Mouse (Mus musculus): ENCODE results near the gene Trim44. TPM values are rescaled to one million over a fixed set of nuclear protein-coding genes. Genes with fewer than 3 reads are reported as not detected.
A peak's percentile ranks its signal among the peaks of the same experiment; 100 is the strongest.

The Trim44 gene
- polyA plus RNA-seq, 1 experiment from 2014 or later = 24.5 TPM

DNA sequence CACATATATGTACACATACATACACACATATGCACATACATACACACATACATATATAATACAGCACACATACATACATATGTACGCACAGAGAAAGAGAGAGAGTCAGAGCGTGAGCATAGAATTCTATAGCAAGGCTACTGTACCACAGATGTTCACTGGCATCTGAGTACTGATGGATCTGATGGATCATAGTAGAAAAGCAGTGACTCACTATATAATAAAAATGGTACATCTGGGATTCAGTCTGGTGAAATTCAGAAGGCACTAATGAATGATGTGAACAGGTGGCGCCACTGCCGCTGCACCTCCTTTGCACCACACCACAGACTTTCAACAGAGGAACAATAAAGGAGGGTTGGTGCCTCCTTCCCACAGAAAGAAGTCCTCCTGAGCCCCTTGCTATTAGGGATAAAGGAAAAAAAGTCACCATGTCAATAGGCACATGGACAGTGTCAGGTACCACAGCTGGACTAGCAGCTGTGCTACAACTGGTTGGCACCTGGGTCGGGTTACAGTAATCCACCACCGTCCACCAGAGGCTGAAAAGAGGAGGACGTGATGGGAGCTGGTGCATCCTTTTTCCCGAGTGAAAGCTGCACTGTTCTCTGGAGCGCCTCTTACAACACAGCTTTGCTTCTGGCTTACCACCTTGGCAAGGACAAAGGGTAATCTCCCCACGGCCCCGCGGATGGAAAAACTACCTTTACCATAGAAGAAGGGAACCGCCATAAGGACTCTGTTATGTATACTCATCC is 139.9 kb downstream of the Trim44 start:
- H3K4me3 ChIP-seq (replicated peaks; ENCODE audit: low read depth, low read length) = no peak overlapping the region
- TF ChIP-seq CTCF (IDR thresholded peaks at IDR 0.05; ENCODE audit: low read depth) = no peak
- H3K27ac ChIP-seq = no peak overlapping the region
- no peaks in the 10 kb centered on the region for H3K36me3 ChIP-seq (ENCODE audit: insufficient read depth, low read length)
- no peak overlapping the region for H3K9ac ChIP-seq (ENCODE audit: low read depth, low read length)
- H3K27me3 ChIP-seq (ENCODE audit: insufficient read depth, low read length) = no peaks in the 10 kb centered on the region
- WGBS = 61% methylated on average over 13 of the region's 13 CpGs
- ATAC-seq (replicated peaks; ENCODE audit: low FRiP score, low read depth) (no peak), DNase-seq (ENCODE audit: low spot score) (no peak)
- H3K4me2 ChIP-seq (ENCODE audit: low read length) = no peak overlapping the region
- H3K4me1 ChIP-seq (replicated peaks; ENCODE audit: insufficient read depth, low read length) = no peaks in the 10 kb centered on the region
- no peaks in the 10 kb centered on the region for H3K9me3 ChIP-seq (replicated peaks; ENCODE audit: low read length)

DNA sequence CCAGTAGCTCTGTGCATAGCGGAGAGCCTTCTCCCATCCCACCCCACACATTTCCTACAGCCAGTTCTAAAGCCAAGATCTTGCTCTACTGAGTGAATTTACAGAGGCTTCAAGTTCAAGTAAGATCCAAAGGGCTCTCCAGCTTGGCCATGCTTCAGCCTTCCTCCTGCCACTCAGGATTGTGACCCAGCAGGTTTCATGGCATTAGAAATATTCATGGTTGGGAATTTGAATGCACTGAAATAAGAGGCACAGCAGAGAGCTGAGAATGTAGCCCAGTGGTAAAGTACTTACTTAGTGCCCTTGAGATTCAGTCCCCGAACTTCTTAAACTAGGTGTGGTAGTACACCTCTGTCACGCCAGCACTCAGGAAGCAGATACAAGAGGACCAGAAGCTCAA is 140.7 kb downstream of the Trim44 start:
- no peak for ATAC-seq (replicated peaks; ENCODE audit: low FRiP score, low read depth)
- no peaks in the 10 kb centered on the region for H3K9me3 ChIP-seq (replicated peaks; ENCODE audit: low read length)
- no peaks in the 10 kb centered on the region for H3K4me1 ChIP-seq (replicated peaks; ENCODE audit: insufficient read depth, low read length)
- H3K27me3 ChIP-seq (ENCODE audit: insufficient read depth, low read length) = no peaks in the 10 kb centered on the region
- no peak for DNase-seq (ENCODE audit: low spot score)
- H3K27ac ChIP-seq = no peak overlapping the region
- TF ChIP-seq CTCF (IDR thresholded peaks at IDR 0.05; ENCODE audit: low read depth) = no peak
- 92% methylated on average over 3 of the region's 3 CpGs for WGBS
- no peaks in the 10 kb centered on the region for H3K36me3 ChIP-seq (ENCODE audit: insufficient read depth, low read length)
- no peak overlapping the region for H3K9ac ChIP-seq (ENCODE audit: low read depth, low read length)
- H3K4me3 ChIP-seq (replicated peaks; ENCODE audit: low read depth, low read length) = no peak overlapping the region
- no peak overlapping the region for H3K4me2 ChIP-seq (ENCODE audit: low read length)

DNA sequence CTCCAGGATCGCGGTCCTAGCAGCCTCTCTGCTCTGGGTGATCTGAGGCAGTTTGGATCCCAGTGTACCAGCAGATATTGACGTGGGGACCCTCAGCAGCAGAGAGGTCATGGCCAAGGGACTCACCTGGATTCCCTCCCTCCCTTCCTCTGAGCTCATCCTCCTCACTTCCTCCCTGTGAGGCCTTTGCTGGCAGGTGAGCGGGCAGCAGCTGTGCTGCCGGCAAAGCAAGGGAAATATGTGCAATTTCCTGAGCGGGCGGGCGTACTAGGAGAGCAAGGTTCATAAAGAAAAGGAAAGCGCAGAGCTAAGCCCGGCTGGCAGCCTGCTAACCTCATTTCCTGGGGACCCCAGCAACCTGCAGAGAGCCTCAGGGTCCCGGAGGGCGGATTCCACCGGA is 148.5 kb downstream of the Trim44 start:
- peak overlapping the region; percentile 40 for H3K4me2 ChIP-seq (ENCODE audit: low read length)
- DNase-seq (ENCODE audit: low spot score) = peak; percentile 28
- ATAC-seq (replicated peaks; ENCODE audit: low FRiP score, low read depth) = 0 out of 2 replicates have a peak, but pooled peaks have one; percentile 43

DNA sequence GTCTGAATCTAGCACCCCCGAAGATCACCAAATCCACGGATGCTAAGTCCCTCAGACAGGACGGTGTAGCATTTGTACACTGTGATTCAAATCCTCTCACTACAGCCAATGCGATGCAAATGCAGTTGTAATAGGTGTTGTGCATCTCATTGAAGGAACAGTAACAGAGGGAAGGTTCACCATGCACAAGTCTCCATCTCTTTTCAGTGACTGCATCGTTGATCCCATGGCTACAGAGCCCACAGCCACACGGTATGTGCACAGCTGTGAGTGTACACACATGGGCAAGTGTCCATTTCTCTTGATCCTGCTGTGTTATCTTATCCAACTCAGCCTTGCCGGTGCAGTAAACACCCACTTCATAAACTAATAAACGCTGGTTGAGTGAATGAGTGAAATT is 148.9 kb downstream of the Trim44 start:
- Histone ChIP-seq H3K9me3 (replicated peaks; ENCODE audit: low read length) (no peaks in the 10 kb centered on the region), H3K4me1 (replicated peaks; ENCODE audit: insufficient read depth, low read length) (peaks cover 13% of the 10 kb centered on the region), H3K27me3 (ENCODE audit: insufficient read depth, low read length) (no peaks in the 10 kb centered on the region), H3K36me3 (ENCODE audit: insufficient read depth, low read length) (no peaks in the 10 kb centered on the region), H3K27ac (no peak overlapping the region), H3K9ac (ENCODE audit: low read depth, low read length) (no peak overlapping the region), H3K4me3 (replicated peaks; ENCODE audit: low read depth, low read length) (no peak overlapping the region), H3K4me2 (ENCODE audit: low read length) (peak overlapping the region; percentile 40; the same call in 1 of the 2 replicates)
- ATAC-seq (replicated peaks; ENCODE audit: low FRiP score, low read depth) = no peak
- TF ChIP-seq CTCF (IDR thresholded peaks at IDR 0.05; ENCODE audit: low read depth) = no peak
- no peak for DNase-seq (ENCODE audit: low spot score)
- 20% methylated on average over 8 of the region's 8 CpGs for WGBS

More for the DNA sequence above, 148.5 kb downstream of the Trim44 start:
- H3K9me3 ChIP-seq (replicated peaks; ENCODE audit: low read length) = no peaks in the 10 kb centered on the region
- peaks cover 13% of the 10 kb centered on the region for H3K4me1 ChIP-seq (replicated peaks; ENCODE audit: insufficient read depth, low read length)
- WGBS = 11% methylated on average over 13 of the region's 13 CpGs
- H3K36me3 ChIP-seq (ENCODE audit: insufficient read depth, low read length) = no peaks in the 10 kb centered on the region
- no peaks in the 10 kb centered on the region for H3K27me3 ChIP-seq (ENCODE audit: insufficient read depth, low read length)
- H3K9ac ChIP-seq (ENCODE audit: low read depth, low read length) = no peak overlapping the region
- TF ChIP-seq CTCF (IDR thresholded peaks at IDR 0.05; ENCODE audit: low read depth) = no peak
- no peak overlapping the region for H3K4me3 ChIP-seq (replicated peaks; ENCODE audit: low read depth, low read length)
- H3K27ac ChIP-seq = no peak overlapping the region

DNA sequence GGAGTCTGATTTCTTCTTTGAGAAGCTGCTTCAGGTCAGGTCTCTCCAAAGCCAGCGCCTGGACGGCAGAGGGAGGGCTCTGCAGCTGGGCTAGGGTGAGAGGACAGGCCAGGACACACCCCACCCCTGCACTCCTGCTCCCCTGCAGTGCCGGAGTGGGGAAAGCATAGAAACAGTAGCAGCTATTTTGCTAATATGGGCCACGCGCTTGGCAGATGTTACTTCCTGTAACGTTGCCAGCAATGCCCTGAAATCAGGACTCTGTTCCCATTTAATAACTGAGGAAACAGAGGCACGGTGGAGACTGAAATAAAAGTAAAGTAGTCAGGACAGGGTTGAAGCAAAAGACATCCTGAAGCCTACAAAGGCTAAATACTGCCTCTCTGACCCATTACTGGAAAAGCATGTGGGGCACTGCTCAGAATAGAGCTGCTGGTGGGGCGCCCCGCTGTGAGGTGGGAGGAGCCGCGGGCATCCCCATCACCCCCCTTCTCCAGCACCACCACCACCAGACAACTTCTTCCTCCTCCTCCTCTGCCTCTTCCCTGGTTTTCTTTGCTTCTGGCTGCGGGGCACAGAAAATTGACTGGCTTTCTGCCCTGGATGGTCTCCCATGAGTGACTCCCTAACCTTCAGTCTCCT is 149.5 kb downstream of the Trim44 start:
- WGBS = 4% methylated on average over 12 of the region's 12 CpGs
- Histone ChIP-seq H3K9me3 (replicated peaks; ENCODE audit: low read length) (no peaks in the 10 kb centered on the region), H3K4me2 (ENCODE audit: low read length) (peak overlapping the region; percentile 30; the same call in 1 of the 2 replicates), H3K4me3 (replicated peaks; ENCODE audit: low read depth, low read length) (no peak overlapping the region), H3K27me3 (ENCODE audit: insufficient read depth, low read length) (no peaks in the 10 kb centered on the region), H3K4me1 (replicated peaks; ENCODE audit: insufficient read depth, low read length) (peaks cover 13% of the 10 kb centered on the region), H3K36me3 (ENCODE audit: insufficient read depth, low read length) (no peaks in the 10 kb centered on the region), H3K9ac (ENCODE audit: low read depth, low read length) (no peak overlapping the region), H3K27ac (no peak overlapping the region)
- no peak for TF ChIP-seq CTCF (IDR thresholded peaks at IDR 0.05; ENCODE audit: low read depth)
- DNase-seq (ENCODE audit: low spot score) (no peak), ATAC-seq (replicated peaks; ENCODE audit: low FRiP score, low read depth) (no peak)

DNA sequence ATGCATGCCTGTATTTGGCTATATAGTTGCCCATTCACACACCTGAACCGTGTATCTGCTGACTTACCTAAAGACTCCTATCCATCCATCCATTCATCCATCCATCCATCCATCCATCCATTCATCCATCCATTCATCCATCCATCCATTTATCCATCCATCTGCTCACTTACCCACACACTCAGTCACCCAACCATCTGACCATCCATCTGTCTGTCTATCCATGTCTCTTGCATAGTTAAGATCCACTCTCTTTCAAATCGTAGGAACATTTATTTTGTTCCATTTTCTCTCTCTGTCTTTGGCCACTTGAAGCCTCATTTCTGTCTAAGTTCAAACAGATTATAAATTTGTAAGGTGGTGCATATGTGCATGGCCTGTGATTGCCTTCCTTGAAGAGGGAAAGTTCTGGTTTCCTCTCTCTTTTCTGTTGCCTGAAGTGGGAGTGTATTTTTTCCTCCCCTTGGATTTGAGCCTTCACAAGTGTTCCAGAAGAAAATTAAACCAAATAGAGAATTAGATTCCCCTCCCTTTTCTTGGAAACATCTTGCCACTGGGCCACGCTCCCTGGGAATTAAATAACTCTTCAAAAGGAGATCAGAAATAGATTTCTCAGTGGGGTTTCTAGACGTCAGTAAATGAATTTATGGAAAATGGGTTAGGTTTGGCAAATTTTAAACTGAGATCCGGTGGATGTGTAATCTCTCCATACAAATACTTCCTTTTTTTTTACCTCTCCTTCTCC is 150.9 kb downstream of the Trim44 start:
- no peak overlapping the region for H3K4me3 ChIP-seq (replicated peaks; ENCODE audit: low read depth, low read length)
- DNase-seq (ENCODE audit: low spot score) (no peak), ATAC-seq (replicated peaks; ENCODE audit: low FRiP score, low read depth) (no peak)
- no peaks in the 10 kb centered on the region for H3K36me3 ChIP-seq (ENCODE audit: insufficient read depth, low read length)
- H3K9ac ChIP-seq (ENCODE audit: low read depth, low read length) = no peak overlapping the region
- WGBS = 79% methylated on average over 5 of the region's 5 CpGs
- no peak for TF ChIP-seq CTCF (IDR thresholded peaks at IDR 0.05; ENCODE audit: low read depth)
- H3K27me3 ChIP-seq (ENCODE audit: insufficient read depth, low read length) = no peaks in the 10 kb centered on the region
- no peak overlapping the region for H3K4me2 ChIP-seq (ENCODE audit: low read length)
- H3K9me3 ChIP-seq (replicated peaks; ENCODE audit: low read length) = no peaks in the 10 kb centered on the region
- H3K27ac ChIP-seq = no peak overlapping the region
- H3K4me1 ChIP-seq (replicated peaks; ENCODE audit: insufficient read depth, low read length) = peaks cover 13% of the 10 kb centered on the region
